Mouse (Mus musculus): Measurements from ENCODE around the gene H3f3b.
"Not testable (repeated sequence)": the region's sequence is repeated elsewhere in the genome, so short reads cannot be mapped to it uniquely, and the experiment has no call there.

The H3f3b gene

DNA sequence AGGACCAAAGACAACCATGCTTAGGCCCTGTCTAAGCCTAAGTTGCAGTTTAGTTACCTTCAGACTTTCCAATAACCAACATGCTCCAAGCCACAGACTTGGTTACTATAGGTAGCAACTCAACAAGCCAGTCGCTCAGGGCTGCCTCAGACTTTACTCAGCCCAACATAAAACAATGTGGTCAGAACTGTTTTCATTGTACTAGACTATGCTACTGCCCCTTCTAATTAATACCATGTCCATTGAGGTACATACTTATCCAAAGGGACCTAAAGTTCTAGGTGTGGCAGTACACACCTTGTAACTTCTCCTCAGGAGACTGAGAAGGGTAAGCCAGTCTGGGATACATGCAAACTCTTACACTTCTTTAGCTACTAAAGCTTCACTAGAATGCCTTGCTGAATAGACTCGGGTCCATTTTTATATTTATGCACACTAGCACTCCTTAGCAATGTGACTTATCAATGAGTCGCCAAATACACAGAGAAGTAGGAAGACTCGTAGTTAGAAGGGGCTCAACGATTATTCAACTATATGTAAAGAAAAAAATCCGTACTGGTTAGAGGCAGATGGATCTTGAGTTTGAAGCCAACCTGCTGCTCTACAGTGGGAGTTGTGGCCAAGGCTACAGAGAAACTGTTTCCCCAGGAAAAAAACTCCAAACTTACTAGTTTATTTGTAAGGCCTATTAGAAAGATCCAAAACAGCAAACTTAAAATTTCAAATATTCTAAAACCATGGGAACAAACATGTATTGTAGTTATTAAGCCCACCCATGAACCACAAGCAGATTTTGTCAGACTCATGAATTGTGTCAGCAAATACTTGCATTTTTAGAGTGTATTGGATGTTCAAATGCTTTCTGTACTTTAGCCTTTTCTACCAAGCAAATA lies 6.2 kb downstream of the H3f3b start:
- in situ Hi-C loops (cut with MseI, MboI): no loop called here

DNA sequence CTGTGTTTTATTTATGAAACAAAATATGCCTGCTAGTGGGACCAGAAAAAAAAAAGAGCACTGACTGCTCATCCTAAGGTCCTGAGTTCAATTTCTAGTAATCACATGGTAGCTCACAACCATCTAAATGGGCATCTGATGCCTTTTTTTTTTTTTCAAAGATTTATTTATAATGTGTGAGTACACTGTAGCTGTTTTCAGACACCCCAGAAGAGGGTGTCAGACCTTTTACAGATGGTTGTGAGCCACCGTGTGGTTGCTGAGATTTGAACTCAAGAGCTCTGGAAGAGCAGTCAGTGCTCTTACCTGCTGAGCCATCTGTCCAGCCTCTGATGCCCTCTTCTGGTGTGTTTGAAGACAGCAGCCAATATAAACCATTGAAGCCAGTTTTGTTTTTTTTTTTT lies 7.2 kb downstream of the H3f3b start:
- in situ Hi-C loops (cut with MseI, MboI): no loop called here

DNA sequence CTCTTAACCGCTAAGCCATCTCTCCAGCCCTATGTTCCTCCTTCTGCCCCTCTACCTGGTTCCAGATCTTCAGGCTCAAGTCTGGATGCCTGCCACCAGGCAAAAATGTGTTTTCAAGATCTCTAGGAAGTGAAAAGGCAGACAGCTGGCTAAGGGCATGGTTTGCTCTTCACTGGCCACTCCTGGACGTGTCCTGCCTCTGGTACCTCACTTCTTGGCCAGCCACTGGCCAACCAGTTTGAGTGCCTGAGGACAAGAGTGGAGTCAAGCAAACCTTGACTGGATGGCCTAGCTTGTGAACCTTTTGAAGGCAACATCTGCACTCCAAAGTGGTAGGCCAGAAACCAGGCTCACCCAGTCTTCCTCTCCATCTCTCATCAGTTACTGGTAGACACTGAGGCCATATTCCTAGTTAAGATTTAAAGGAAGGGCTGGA lies 7.8 kb downstream of the H3f3b start:
- in situ Hi-C loops (cut with MseI, MboI): no loop called here

DNA sequence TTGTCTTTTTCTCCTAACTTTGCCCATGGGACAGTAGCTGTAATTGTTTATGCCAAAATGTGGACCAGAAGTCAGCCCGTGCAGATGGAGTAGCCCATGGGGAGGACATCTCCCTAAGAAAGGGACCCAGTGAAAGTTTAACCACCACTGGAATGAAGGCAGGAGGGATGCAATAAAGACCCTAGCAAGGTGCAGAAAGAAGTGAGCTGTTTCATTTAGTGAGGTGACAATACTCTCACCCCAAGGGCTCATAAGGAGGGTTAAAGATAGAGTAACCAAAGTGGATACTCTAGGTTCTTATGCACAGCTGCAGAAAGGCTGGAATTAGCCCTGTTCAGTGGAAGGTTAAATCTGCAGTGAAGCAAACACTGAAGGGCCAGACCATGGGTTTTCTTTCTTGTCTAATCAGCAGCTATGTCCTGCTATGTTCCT lies 8.4 kb downstream of the H3f3b start:
- in situ Hi-C loops (cut with MseI, MboI): no loop called here

DNA sequence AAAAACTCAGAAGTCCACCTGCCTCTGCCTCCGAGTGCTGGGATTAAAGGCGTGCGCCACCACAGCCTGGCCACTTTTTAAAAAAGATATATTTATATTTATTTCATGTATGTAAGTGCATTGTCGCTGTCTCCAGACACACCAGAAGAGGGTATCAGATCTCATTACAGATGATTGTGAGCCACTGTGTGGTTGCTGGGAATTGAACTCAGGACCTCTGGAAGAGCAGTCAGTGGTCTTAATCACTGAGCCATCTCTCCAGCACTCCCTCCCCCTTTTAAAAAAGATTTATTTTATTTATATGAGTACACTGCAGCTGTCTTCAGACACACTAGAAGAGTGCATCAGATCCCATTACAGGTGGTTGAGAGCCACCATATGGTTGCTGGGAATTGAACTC lies 8.9 kb downstream of the H3f3b start:
- in situ Hi-C loops (cut with MseI, MboI): not testable (repeated sequence)

DNA sequence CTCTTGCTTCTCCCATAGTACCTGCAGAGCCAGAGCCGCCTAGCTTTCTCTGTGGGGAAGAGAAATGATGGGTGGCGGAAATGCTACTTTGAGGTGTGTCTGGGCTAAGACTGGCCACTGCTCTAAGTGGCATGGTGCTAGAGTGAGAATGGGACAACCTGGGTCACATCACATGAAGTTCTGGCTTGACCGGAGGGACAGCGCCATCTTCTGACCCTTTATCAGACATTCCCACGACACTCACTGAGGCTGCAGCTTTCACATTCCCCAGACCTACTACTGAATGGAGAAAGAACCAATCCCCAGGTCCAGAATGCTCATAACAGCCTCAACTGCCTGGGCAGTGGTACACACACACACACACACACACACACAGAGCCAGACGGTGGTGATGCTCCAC lies 9.7 kb downstream of the H3f3b start:
- in situ Hi-C loops (cut with MseI, MboI): no loop called here

DNA sequence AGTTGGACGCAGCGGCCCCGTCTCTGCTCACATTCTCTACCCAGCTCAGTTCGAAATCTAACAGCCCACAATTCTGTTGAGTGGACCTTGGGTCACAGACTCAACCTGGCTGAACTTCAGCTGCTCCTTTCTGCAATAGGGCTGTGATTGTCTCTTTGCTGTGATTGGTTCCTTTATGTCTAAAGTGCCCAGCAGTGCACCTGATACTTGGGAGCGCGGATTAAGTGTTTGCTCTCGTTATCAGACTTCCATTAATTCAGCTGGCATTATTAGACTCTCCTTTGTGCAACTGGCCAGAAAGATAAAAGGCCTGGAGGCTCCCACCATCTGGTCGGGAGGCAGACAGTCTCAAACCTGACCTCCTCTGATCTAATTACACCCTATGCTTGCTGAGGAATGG lies 12.9 kb downstream of the H3f3b start:
- in situ Hi-C loops (cut with MseI, MboI): no loop called here

DNA sequence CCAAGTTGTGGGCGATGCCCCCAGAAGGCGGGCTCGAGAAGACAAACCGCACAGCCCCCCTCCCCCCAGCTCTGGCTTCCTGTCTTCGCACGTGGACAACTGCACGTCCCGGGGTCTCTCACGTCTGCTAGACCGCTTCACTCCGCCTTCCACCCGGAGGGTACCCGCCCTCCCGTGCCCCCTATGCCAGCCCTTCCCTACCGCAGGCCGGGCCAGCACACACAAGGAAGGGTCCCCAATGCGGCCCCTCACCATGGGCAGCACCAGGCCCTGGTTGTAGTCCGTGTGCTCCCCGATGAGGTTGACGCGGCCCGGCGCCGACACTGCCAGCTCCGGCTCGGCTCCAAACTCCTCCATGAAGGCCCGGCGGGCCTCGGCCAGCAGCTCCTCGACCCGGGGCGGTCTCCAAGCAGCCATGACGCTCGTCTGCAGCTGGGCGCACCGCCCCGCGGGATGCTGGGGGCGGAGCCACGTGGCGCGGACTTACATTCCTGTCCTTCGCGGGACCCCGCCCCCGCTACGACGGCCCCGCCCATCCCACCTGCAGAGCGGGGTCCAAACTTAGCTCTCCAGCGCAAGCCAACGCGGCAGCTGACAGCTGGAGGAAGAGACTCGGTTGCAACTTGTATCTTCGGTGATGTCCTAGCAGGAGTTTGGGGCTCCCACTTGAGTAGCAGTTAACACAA lies 15.4 kb downstream of the H3f3b start, which contains the start of gene Galk1:
Gene Galk1, minus strand, starts transcription at position 458 of the 686 bp plus-strand sequence.
- in situ Hi-C loops (cut with MseI, MboI): no loop called here

DNA sequence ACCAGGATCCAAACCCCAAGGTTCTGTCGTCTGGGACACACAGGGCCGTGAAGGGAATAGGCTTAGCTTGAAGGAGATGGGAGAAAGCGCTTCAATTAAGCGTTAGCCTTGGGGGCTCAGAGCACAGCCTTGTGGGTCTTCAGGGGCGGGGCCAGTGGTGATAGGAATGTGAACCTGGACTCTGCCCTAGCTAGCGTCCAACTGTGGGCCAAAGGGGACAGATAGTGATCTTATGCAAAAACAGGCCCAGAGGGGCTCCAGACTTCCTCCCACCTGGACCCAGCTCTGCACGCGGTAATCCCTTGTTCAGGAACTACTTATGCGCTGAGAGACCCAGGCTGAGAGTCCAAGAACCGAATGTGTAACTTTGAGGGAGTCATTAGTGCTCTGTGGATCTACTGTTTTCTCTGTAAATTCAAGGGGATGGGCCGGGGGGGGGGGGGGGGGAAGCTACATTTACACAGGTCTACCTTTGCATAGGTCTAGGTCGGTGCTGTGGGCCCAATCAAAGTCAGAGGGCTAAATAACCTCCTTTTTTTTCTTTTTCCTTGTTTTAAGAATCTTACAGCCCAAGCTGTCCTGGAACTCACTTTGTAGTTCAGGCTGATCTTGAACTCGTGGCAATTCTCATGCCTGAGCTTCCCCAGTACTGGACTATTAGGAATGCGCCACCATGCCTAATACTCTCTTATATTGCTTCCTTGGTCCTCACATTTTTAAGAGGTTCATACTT lies 16.1 kb downstream of the H3f3b start:
- in situ Hi-C loops (cut with MseI, MboI): no loop called here

DNA sequence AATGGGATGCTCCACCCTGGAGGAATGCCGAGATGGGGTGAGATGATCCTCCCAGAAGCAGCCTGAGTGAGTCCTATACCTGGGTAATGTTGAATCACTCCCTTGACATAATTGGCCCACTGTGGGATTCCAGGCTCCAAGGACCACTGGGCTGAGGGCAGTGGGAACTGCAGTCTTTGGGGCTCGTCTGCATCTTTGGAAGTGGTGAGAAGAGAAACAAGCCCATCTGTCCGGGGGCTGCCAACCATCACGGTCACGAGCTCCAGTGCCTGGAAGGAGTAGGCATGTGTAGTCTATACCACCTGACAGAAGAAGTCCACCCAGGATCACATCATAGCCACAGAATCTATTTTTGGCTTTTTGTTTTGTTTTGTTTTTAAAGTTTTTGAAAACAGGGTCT lies 16.8 kb downstream of the H3f3b start:
- in situ Hi-C loops (cut with MseI, MboI): no loop called here

DNA sequence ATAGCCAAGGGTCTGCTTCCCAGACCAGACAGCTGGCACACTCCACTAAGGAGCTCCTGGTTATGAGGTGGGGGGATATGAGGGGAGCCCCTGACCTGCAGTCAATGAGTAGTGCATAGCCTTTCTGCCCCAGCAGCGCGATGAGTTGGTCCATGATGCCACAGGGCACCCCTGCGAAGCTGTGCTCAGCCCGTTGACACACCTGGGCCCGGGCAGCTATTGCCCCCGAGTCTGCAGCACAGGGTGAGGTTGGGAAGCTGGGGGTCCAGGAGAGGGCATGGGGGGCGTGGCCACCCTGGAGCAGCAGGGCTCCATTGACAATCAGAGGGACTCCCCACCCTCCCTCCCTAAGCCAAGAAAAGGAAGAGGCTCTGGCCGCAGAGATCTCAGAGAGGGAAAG lies 17.6 kb downstream of the H3f3b start:
- in situ Hi-C loops (cut with MseI, MboI): no loop called here

DNA sequence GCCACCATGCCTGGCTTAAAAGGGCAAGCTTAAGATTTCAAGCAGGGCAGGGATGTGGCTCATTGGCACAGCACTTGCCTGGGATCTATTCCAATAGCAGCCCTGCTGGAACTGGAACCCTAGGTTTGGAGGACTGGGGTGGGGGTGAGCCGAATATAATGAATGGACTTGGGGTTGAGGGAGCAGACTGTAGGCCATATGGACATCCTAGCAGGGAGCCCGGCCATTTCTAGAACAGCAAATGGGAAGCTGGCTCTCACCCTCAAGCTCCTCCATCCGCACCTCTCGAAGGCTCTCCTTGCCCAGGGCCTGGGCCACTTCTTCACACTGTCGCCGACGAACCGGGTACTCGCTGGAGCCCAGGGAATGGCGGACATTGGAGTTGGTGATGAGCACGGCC lies 18.1 kb downstream of the H3f3b start:
- in situ Hi-C loops (cut with MseI, MboI): no loop called here

DNA sequence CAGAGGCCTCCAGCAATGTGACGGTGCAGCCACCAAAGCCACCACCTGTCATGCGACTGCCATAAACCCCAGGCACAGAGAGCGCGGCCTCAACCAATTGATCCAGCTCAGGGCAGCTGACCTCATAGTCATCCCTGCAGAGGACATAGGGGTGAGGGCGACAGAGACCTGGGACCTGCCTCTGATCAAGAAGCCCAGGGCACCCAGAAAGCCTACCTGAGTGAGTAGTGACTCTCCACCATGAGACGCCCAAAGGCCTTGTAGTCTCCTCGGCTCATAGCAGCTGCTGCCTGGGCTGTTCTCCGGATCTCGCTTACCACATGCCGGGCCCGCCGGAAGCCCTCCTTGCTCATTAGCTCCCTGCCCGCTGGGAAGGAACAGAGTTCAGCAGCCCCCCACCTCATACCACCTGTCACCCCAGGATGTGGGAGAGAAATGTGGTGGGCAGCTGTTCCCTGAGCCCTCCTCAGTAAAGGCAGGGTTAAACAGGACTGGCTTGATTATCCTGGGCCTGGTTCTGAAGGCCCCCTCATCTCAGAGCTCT lies 18.9 kb downstream of the H3f3b start:
- in situ Hi-C loops (cut with MseI, MboI): no loop called here

DNA sequence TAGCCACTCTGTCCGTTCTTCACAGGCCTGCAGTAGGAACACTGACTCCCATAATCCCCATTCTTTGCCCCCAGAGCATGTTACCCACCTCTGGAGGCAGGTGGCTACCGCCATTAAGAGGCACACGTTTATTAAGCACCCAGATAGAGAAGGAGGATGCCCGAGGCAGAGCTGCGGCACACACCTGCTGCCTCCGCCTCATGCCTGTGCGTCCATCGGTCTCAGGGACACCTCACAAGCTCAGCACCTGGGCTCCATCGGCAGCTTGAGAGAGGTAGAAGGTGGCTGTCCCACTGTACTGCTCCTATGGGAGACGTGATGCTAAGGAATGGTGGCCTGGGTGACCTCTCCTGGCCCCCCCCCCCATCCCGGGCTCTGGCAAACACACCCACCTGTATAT lies 19.4 kb downstream of the H3f3b start:
- in situ Hi-C loops (cut with MseI, MboI): no loop called here

DNA sequence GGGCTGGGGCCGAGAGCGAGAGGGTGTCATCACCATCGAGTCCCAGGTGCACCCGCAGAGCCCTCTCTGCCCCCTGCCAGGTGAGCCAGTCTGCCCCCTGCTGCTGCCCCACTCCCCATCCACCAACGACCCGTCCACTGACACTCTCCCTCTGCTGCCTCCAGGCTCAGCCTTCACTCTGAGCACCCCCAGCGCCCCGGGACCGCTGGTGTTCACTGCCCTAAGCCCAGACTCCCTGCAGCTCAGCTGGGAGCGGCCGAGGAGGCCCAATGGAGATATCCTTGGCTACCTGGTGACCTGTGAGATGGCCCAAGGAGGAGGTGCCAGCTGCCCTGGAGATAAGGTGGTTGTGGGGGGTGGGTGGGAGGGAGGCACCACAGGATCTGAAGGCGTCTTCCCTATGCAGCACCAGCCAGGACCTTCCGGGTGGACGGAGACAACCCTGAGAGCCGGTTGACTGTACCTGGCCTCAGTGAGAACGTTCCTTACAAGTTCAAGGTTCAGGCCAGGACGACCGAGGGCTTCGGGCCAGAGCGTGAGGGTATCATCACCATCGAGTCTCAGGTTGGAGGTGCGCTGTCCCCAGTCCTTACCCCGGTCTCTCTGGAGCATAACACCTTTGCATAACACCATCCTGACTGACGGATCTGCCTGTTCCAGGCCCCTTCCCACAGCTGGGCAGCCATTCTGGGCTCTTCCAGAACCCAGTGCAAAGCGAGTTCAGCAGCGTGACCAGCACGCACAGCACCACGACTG lies 20.5 kb downstream of the H3f3b start:
- in situ Hi-C loops (cut with MseI, MboI): no loop called here

DNA sequence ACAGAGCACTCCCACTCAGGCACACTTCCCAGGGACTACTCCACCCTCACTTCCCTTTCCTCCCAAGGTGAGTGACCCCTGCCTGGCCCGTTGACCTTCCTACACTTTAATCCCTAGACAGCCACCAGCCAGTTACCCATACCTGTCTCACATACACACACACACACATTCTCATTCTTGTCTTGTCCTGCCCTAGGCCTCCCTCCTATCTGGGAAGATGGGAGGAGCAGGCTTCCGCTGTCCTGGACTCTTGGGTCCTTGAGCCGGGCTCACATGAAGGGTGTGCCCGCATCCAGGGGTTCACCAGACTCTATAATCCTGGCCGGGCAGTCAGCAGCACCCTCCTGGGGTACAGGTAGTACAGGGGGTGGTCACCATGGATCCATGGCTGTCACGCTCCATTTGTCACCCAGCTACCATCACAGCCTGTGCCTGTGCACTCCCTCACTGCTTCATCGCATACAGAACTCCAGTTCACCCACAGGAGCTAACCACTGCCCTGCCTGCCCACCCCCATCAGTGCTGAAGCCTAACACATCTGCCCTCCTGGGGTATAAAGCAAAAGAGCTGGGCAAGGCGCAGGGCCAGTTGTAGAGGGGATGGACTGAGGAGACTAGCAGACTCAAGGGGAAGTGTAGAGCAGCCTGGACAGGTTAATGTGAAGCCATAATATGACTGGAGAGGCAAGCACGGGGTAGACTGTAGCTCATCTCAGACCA lies 21.9 kb downstream of the H3f3b start:
- in situ Hi-C loops (cut with MseI, MboI): no loop called here

DNA sequence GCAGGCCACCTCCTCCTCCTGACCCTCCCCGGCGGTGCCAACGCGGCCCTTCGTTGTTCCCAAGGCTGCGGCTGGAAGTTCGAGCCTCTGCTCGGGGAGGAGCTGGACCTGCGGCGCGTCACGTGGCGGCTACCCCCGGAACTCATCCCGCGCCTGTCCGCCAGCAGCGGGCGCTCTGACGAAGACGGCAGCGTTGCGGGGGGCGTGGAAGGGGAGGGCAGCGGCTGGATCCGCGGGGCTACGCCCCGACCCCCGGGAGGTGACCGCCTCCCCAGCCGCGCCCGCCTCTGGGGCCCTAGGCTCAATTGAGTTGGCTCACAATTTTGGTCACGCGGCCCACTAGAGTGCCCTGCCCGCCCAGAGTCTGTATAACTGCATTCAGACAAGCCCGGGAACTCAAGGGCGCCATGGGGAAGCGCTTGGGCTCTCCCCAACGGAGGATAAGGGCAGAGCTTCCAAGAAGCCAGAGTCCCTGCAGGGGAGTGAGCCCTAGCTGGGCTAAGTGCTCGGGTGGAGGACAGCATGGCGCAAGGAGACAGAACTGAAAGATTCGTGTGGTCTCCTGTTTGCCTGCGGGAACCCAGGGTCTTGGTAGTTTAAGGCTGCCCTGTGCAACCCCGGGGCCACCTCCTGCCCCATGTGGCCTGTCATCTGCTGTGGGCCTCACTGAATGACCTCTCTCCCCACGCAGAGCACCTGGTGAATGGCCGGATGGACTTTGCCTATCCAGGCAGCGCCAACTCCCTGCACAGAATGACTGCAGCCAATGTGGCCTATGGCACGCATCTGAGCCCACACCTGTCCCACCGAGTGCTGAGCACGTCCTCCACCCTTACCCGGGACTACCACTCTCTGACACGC lies 22.7 kb downstream of the H3f3b start:
- in situ Hi-C loops (cut with MseI, MboI): no loop called here

DNA sequence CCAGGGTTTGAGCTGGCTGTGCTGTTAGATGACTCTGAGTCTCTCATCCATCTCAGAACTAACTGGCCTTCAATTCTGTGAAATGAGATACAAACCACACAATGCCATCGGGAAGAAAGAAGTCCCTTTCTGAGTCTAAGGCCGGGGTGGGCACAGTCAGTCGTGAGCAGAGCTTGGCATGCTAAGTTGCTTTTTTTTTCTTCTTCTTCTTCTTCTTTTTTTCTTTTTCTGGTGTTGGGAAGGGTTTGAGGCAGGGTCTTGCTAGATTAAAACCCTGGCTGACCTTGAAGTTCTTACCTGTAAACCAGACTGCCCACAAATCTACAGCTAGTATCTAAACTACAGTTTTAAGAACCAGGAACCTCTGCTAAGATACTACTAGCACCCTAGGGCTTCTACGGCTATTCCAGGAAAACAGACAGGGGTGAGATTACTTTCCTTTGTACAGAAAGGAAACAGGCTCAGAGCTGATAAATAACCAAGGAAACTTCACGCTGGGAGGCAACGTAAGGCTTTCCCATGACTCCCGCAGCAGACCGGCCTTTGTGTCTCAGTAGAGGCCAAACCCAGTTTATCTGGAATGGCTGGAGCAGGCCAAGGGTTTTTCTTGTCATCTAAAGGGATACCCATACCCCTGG lies 23.5 kb downstream of the H3f3b start:
- in situ Hi-C loops (cut with MseI, MboI): no loop called here

DNA sequence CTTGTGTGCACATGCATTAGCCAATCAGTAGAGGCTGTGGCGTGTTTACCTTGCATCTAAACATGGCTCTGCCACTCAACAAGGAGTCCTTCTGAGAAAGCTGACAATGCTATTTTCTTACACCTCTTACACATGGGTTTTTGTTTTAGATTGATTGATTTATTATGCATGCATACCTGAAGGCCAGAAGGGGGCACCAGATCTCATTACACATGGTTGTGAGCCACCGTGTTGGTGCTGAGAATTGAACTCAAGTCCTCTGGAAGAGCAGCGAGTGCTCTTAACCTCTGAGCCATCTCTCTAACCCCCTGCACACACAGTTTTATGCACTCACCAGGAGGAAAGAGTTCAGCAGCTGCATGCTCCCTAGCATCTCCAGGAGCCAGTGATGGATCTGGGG lies 24.9 kb downstream of the H3f3b start:
- in situ Hi-C loops (cut with MseI, MboI): no loop called here

Measured in mouse trophoblast stem cell (cell line).